Mouse (Mus musculus): ENCODE results near the gene Hivep3.

Hivep3 gene

DNA sequence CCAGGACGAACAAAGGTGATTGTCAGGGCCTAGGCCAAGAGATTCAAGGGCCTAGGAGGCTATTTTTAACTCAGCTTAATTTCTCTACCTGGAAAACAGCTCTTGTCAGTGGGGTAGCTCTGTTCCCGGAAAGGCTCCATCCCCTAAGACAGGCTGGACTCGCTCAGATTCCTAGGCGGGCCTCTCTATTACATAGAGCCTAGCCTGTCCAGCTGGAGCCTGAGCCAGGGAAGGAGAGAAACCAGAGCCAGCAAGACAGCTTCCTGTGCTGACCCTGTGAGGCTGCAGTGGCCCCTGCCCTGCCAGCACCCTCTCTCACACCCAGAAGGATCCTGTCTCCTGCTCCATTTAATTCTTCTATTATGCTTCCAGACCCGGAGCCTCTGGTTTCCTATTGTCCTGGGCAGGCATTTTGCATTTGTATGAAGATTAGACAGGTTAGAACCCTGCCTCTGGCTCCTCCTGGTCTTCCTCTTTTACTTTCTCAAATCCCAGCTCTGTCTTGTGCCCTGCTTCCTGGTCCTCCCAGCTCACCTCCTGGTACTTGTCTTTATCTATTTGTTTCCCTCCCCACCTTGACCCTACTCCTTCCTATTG is 425.2 kb downstream of the Hivep3 start:
- no peak for DNase-seq (ENCODE audit: low spot score)

DNA sequence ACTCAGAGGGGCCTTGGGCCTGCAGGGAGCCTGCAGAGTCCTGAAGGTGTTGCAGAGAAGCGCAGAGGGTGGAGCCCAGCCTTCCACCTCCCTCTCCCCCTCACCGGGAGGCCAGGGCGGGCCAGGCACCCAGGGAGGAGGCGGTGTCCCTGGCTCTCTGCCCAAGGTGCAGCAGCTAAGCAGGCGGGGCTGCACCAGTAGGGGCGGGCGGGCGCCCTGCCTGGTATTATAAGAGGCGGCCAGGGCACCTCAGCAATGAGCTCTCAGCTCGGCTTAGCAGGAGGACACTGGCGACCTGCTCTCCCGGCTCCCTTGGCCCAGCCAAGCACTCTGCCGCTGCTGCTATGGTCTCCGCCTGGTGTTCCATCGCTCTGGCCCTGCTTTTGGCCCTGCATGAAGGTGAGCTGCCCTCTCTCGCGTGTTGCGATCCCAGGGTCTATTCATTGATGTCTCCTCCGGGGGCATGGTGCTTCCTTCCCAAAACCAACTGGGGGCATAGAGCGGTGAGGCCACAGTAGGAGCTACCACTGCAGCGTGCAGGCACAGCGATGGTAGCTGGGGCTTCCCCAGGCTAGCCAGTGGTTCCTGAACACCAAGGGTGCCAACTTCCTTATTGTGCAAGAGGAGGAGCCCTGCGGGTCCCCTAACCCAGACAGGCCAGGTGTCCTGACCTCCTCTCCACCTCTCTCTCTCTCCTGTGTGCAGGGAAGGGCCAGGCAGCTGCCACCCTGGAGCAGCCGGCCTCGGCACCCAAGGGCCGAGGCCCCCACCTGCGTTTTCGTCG is 427.8 kb downstream of the Hivep3 start, which contains the start of gene Edn2:
Gene Edn2, plus strand, starts transcription at position 41 of the 784 bp plus-strand sequence.
- no peak for DNase-seq (ENCODE audit: low spot score)

GRCm38 (mm10) chr4:120162586-120162985 is 429.0 kb downstream of the Hivep3 start:
- DNase-seq (ENCODE audit: low spot score): no peak

GRCm38 (mm10) chr4:120163242-120163641 is 429.7 kb downstream of the Hivep3 start:
- no peak for DNase-seq (ENCODE audit: low spot score)

DNA sequence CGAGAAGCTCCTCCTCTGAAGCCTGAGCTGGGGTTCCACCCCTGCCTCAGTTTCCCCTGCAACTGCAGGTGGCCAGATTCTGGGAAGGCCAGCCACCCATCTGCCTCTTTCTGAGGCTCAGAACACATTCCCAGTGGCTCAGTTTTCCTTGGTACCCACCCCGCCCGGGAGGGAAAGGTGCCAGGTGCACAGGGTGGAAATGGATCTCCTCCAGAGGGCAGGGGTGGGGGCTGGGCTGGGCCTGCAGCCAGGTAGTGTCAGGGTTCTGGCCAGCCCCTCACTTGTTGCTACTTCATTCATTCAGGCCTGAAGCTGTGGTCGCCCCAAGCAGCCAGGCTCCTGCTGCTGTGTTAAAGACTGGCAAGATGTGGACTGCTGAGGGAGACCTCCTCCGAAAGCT is 430.7 kb downstream of the Hivep3 start:
- no peak for DNase-seq (ENCODE audit: low spot score)

DNA sequence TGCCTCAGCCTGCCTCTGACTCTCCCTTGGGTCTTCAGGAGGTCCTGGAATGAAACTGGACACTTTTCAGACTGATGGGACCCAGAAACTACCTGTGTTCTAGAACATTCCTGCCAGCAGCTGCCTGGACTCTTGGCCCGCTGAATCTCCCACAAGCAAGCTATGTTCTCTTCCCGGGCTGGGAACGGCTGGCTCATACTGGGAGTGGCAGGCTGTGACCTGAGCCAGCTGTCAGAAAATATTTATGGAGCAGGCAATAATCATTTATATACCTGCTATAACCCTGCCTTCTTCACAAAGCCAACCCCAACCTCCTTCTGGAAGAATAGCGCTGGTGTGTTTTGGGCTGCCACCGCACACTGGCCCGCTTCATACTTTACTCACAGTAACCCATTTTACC is 434.2 kb downstream of the Hivep3 start:
- no peak for DNase-seq (ENCODE audit: low spot score)

GRCm38 (mm10) chr4:120168346-120168745 is 434.8 kb downstream of the Hivep3 start:
- no peak for DNase-seq (ENCODE audit: low spot score)

DNA sequence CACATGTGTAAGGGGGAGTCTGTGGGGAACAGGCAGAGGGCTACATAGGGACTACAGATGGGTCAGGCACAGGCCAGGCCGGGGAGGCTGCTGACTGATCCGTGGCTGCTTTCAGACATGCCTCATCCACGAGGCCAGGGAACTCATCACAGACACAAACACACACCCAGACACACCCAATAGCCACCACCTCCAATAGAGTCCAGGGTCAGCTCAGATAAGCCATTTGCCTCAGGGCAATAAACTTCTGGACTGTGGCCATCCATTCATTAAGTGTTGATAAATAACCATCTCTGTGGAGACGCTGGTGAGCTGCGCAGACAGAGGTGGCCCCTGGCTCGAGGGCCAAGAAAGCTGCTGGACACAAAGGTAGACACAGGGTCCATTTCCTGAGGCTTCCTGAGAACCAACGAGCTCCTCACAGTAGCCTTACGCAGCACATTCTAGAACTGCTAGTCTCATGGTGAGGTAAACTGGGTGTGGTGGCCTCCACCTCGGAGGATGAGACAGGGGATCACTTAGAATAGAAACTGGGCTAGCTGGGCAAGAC is 436.9 kb downstream of the Hivep3 start:
- DNase-seq (ENCODE audit: low spot score): no peak

- no peak for DNase-seq (ENCODE audit: low spot score)
These were observed 438.6 kb downstream of the Hivep3 start for GRCm38 (mm10) chr4:120172050-120172684.

DNA sequence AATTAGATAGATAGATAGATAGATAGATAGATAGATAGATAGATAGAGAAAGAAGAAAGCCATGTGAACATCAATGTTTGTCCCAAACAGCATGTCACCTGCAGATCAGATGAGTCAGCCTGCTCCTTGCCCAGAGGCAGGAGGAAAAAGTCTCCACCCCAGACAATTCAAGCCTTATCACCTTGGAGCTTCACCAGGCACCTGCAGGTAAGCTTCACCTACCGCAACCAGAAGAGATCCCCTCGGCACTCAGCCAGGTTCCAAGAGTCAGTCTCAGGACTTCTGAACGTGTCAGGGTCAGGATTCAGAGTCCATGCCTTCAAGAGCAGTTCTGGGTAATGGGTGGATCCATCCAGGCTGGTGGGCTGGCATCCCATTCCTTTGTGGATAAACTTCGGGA is 445.5 kb downstream of the Hivep3 start:
- DNase-seq (ENCODE audit: low spot score): no peak

GRCm38 (mm10) chr4:120180535-120180934 is 447.0 kb downstream of the Hivep3 start:
- DNase-seq (ENCODE audit: low spot score): no peak

DNA sequence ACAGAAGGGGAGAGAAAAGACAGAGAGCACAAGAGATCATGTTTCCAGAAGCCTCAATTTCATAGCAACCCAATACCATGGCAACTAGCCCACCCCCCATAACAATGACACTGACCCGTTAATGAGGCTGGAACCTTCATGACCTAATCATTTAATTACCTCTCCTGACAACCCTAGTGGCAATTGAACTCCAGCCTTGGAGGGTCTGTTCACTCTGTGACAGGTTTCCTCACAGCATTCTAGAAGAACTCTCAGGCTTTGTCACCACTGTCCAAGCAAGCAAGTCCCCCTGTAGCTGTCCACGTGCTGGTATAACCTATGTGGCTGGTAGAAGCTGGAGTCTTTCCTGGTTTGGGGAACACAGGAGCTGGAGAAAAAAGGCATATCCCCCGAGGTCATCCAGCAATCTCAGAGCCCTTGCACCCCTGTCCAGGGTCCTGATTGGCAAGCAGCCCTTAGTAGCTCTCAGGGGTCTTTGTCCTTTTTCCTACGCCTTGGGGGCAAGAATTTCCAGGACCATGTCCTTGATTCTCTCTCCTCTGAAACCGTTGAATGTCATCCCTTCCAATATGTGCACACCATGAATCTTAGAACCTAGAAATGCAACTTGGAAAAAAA is 450.9 kb downstream of the Hivep3 start:
- DNase-seq (ENCODE audit: low spot score): no peak

DNA sequence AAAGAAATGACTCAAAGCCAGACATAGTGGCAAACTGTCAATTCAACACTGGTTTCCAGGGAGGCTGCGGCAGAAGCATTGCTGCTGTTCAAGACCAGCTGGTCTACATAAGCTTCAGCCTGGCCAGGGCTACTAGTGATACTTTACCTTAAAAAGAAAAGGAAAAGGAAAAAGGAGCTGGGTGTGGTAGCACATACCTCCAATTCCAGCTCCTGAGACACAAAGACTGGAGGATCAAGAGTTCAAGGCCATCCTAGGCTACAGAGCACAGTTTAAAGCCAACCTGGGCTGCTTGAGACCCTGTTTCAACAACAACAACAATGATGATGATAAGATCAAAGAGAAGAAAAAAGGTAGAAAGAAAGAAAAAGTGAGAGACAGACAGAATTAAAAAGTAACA is 452.9 kb downstream of the Hivep3 start:
- DNase-seq (ENCODE audit: low spot score): no peak

DNA sequence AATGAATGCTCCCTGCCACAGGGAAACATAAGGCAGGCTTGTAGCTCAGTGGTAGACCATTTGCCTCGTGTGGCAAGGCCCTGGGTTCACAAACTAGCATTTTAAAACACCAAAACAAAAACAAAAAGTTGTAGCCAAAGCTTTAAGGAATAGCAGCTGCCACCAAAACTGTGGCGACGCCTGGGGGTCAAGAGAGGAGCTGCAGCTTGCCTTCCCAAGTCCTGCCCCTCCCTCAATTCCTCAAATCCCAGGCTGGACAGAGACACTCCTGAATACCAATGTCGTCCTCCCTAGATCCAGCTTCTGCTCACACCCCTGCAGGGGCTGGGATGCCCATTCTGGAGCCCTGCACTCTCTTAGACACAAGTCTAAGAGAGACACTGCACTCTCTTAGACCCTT is 453.4 kb downstream of the Hivep3 start:
- DNase-seq (ENCODE audit: low spot score): no peak
